Mouse (Mus musculus) lung, postnatal 25 days (tissue): ENCODE data around the gene Pgls.

Experiments
- DNase-seq: peaks from one replicate; pipeline ENCODE4 v3.0.0; 2022; ENCODE audit warnings: low spot score

The Pgls gene

DNA sequence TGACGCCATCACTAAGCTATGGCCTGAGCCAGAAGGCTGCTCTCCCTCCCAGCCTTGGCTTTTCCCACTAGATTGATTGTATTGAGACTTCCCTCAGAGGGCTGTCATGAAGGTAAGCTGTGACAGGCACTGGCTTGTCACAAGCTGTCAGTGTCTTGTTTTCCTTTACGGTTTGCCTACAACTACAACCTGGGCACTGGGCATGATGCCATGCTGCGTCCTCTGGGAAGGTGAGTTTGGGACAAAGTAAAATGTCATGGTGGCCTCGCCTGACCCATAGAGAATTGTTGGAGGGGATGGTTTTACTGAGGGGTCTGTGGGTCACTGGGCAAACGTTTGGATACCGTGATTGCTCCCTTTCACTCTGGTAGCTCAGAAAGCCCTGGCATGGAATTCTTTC lies 46.3 kb downstream of the Pgls start:
- DNase-seq, result no peak

DNA sequence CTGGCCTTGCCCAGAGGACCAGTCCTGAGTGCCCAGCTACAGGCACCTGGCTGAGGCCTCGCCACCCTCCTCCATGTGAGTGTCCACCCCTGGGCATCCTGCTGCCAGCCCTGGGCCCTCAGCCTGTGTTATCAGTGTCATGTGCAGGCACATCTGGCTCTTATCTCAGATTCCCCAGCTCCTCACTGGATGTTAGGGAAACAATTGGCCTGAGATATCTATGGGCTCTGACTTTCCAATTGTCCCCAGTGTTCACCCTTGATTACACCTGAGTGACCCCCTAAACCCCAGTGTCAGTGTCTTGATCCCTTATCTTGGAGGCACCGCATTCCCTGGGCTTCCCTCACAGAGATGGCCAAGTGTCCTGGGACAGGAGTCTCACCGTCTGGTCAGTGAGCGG lies 47.3 kb downstream of the Pgls start:
- DNase-seq, result no peak

DNA sequence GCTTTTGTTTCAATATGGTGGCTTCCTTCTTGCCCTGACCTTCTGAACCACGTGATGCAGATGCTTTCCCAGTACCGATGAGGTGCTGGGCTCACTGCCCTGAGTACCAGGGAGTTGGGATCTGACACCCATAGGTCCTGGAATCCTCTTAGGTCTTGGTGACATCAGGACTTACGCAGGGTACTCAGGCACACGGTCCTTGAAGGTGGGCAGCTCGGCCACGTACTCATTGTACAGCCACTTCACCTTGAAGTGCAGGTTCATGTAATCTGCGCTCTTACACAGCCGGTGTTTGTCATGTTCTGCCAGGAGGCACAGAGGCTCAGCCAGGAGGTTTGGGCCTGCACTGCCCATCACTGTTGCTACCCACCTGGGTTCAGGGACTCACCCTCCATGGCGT lies 53.5 kb downstream of the Pgls start:
- DNase-seq, result peak; percentile 23
